Mouse (Mus musculus) left cerebral cortex, adult 11 months (tissue): ENCODE results near the gene Gm525.
A peak's percentile ranks its signal among the peaks of the same experiment; 100 is the strongest.
"Not testable (repeated sequence)": the region's sequence is repeated elsewhere in the genome, so short reads cannot be mapped to it uniquely, and the experiment has no call there.

ENCODE experiments used
- DNase-seq: peaks from one replicate; pipeline ENCODE4 v3.0.0; 2022; ENCODE audit warnings: low spot score

Gm525 gene

GRCm38 (mm10) chr11:89064312-89064711 lies 9.3 kb upstream of the Gm525 start:
- DNase-seq = no peak

GRCm38 (mm10) chr11:89065297-89065696 lies 8.3 kb upstream of the Gm525 start:
- no peak for DNase-seq

- DNase-seq = no peak
Observed at GRCm38 (mm10) chr11:89066126-89066525, 7.5 kb upstream of the Gm525 start.

GRCm38 (mm10) chr11:89066750-89067149 lies 6.9 kb upstream of the Gm525 start, which contains the start of gene Dgke:
Dgke (minus strand) TSS chr11:89066850.
- no peak for DNase-seq

GRCm38 (mm10) chr11:89067301-89067822 lies 6.3 kb upstream of the Gm525 start:
- no peak for DNase-seq

GRCm38 (mm10) chr11:89067871-89068490 lies 5.7 kb upstream of the Gm525 start:
- no peak for DNase-seq

GRCm38 (mm10) chr11:89068649-89069048 lies 5.0 kb upstream of the Gm525 start:
- DNase-seq = no peak

- peak; percentile 36 for DNase-seq
Observed at GRCm38 (mm10) chr11:89069303-89069702, 4.3 kb upstream of the Gm525 start.

- DNase-seq = no peak
Observed at GRCm38 (mm10) chr11:89071522-89071921, 2.1 kb upstream of the Gm525 start.

- DNase-seq = no peak
Observed at GRCm38 (mm10) chr11:89074783-89075413, 1.3 kb downstream of the Gm525 start.

- DNase-seq = no peak
Observed at GRCm38 (mm10) chr11:89076370-89076821, 2.8 kb downstream of the Gm525 start.

- DNase-seq = no peak
Observed at GRCm38 (mm10) chr11:89077601-89078000, 4.0 kb downstream of the Gm525 start.

GRCm38 (mm10) chr11:89078305-89078704 lies 4.7 kb downstream of the Gm525 start:
- no peak for DNase-seq

GRCm38 (mm10) chr11:89078996-89079680 lies 5.5 kb downstream of the Gm525 start:
- DNase-seq = no peak

- DNase-seq = not testable (repeated sequence)
Observed at GRCm38 (mm10) chr11:89081906-89082305, 8.3 kb downstream of the Gm525 start.

- not testable (repeated sequence) for DNase-seq
Observed at GRCm38 (mm10) chr11:89082691-89083090, 9.1 kb downstream of the Gm525 start.

GRCm38 (mm10) chr11:89084601-89085000 lies 11.0 kb downstream of the Gm525 start:
- no peak for DNase-seq

GRCm38 (mm10) chr11:89086208-89086809 lies 12.7 kb downstream of the Gm525 start:
- DNase-seq = no peak

- no peak for DNase-seq
Observed at GRCm38 (mm10) chr11:89088754-89089153, 15.1 kb downstream of the Gm525 start.

- not testable (repeated sequence) for DNase-seq
Observed at GRCm38 (mm10) chr11:89090359-89090758, 16.7 kb downstream of the Gm525 start.

GRCm38 (mm10) chr11:89092714-89093113 lies 19.1 kb downstream of the Gm525 start:
- DNase-seq = no peak

GRCm38 (mm10) chr11:89095306-89095705 lies 21.7 kb downstream of the Gm525 start:
- DNase-seq = no peak
